Mouse (Mus musculus) forebrain, embryonic 14.5 days (tissue): ENCODE data around the gene Spint3. TPM values are rescaled to one million over a fixed set of nuclear protein-coding genes. Genes with fewer than 3 reads are reported as not detected.
"Not testable (repeated sequence)": the region's sequence is repeated elsewhere in the genome, so short reads cannot be mapped to it uniquely, and the experiment has no call there.

ENCODE experiments used
- ATAC-seq: fragments of 200-750 bp; cut with Nextera tagmentation; 2 replicates; pipeline ENCODE4 v1.8.0; 2017; ENCODE audit warnings: mild to moderate bottlenecking, moderate library complexity
- DNase-seq: peaks from one replicate; pipeline ENCODE4 v3.0.0-alpha.2; 2015; ENCODE audit warnings: low spot score
- H3K27ac ChIP-seq: fragments of 300-500 bp; sonication (generic); 2 replicates; pipeline ENCODE4 v1.5.1; 2014; ENCODE audit warnings: low read depth, mild to moderate bottlenecking, control low read depth, low read length, moderate library complexity
- H3K27me3 ChIP-seq: fragments of 300-500 bp; sonication (generic); replicated peaks from 2 replicates; pipeline ENCODE4 v1.6.1; 2014; ENCODE audit warnings: low read length, control low read depth, mixed read lengths; ENCODE audit not compliant: control insufficient read depth, insufficient read depth
- H3K36me3 ChIP-seq: fragments of 300-500 bp; sonication (generic); 2 replicates; pipeline ENCODE4 v1.6.1; 2014; ENCODE audit warnings: low read length, control low read depth; ENCODE audit not compliant: control insufficient read depth, insufficient read depth
- H3K4me1 ChIP-seq: fragments of 300-500 bp; sonication (generic); 2 replicates; pipeline ENCODE4 v1.6.1; 2014; ENCODE audit warnings: antibody characterized with exemption, low read length, control low read depth; ENCODE audit not compliant: control insufficient read depth, insufficient read depth
- H3K4me2 ChIP-seq: fragments of 300-500 bp; sonication (generic); 2 replicates; pipeline ENCODE4 v1.6.1; 2014; ENCODE audit warnings: mild to moderate bottlenecking, control low read depth, low read length
- H3K4me3 ChIP-seq: fragments of 300-500 bp; sonication (generic); 2 replicates; pipeline ENCODE4 v1.5.1; 2014; ENCODE audit warnings: low read depth, low read length, control low read depth
- H3K9ac ChIP-seq: fragments of 300-500 bp; sonication (generic); 2 replicates; pipeline ENCODE4 v1.6.1; 2014; ENCODE audit warnings: mild to moderate bottlenecking, low read length, control low read depth, moderate library complexity
- H3K9me3 ChIP-seq: fragments of 300-500 bp; sonication (generic); replicated peaks from 2 replicates; pipeline ENCODE4 v1.6.1; 2016; ENCODE audit warnings: low read length, control low read depth, mixed read lengths; ENCODE audit not compliant: control insufficient read depth
- WGBS: fragments of 180-500 bp; shearing (Covaris S2); extraction: QIAGEN DNeasy Blood & Tissue Kit; methylation state at CpG from one replicate; pipeline ENCODE4 v1.1.7; 2014; 5-methylcytosine and 5-hydroxymethylcytosine counted together
- polyA plus RNA-seq: library from polyadenylated mRNA; unstranded; fragments of >200 nt; fragmentation: Nextera tagmentation; extraction: Ambion mirVana; gene quantifications from 2 replicates; pipeline ENCODE4 v1.2.1, GENCODE M21; 2014

The Spint3 gene
- not detected in 2 replicates for polyA plus RNA-seq

DNA sequence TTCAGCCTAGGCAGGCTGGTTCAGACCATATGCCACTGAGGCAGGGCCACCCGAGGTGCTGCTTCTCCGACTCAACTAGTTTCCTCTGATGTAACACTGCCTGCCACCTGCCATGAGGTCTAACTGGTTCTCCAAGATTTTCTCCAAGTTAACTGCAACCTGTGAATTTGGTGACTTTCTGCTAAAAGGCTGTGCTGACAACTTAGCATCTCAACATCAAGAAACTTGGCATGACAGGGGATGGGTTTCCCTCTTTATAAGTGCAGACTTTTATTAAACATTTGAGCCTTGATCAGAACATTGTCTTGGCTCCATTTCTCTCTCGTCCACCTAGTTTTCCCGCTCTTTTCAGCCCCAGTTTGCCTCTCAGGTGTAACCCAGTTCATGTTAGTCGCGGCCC, at the start of gene Spint3:
Gene Spint3, minus strand, starts transcription at position 101 of the 400 bp plus-strand sequence.
- not testable (repeated sequence) for ATAC-seq, DNase-seq, H3K4me2 ChIP-seq, H3K36me3 ChIP-seq, H3K4me1 ChIP-seq, H3K9me3 ChIP-seq, H3K27ac ChIP-seq, H3K9ac ChIP-seq, H3K4me3 ChIP-seq, H3K27me3 ChIP-seq
- WGBS = 88% methylated on average over 6 of the region's 6 CpGs

DNA sequence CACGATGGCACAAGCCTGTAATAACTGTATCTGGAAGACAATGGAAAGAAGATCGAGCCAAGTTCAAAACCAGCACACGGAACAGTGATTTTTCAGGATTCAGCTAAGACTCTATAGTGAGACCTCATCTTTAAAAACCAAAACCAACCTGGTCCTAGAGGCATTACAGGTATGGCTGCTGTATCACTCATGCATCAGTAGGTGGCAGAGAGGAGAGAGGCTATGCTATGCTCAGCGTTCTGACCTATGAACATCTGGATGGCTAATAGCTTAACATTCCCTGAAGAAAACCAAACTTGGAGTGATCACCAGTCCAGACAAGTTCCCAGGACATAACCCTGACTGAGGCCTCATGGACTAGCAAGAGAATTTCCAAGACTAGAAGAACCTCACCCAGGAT, 48.5 kb upstream of the Spint3 start:
- H3K4me3 ChIP-seq = no peak overlapping the region
- WGBS = 85% methylated on average over 4 of the region's 4 CpGs
- DNase-seq = no peak
- H3K4me1 ChIP-seq = no peaks in the 10 kb centered on the region
- no peak overlapping the region for H3K27ac ChIP-seq
- no peak overlapping the region for H3K4me2 ChIP-seq
- H3K27me3 ChIP-seq = no peaks in the 10 kb centered on the region
- H3K9me3 ChIP-seq = no peaks in the 10 kb centered on the region
- no peaks in the 10 kb centered on the region for H3K36me3 ChIP-seq
- H3K9ac ChIP-seq = no peak overlapping the region
- no peak for ATAC-seq

GRCm38 (mm10) chr2:164619050-164619449, 45.8 kb upstream of the Spint3 start:
- Histone ChIP-seq H3K9me3 (no peaks in the 10 kb centered on the region), H3K4me3 (no peak overlapping the region), H3K36me3 (no peaks in the 10 kb centered on the region), H3K4me1 (no peaks in the 10 kb centered on the region), H3K9ac (no peak overlapping the region), H3K4me2 (no peak overlapping the region), H3K27me3 (no peaks in the 10 kb centered on the region), H3K27ac (no peak overlapping the region)
- ATAC-seq = no peak
- DNase-seq = no peak
- WGBS = 89% methylated on average over 5 of the region's 5 CpGs

GRCm38 (mm10) chr2:164615386-164615785, 42.1 kb upstream of the Spint3 start:
- H3K27me3 ChIP-seq = no peaks in the 10 kb centered on the region
- no peak for DNase-seq
- no peak overlapping the region for H3K27ac ChIP-seq
- H3K9me3 ChIP-seq = no peaks in the 10 kb centered on the region
- H3K4me2 ChIP-seq = no peak overlapping the region
- H3K4me3 ChIP-seq = no peak overlapping the region
- WGBS = 88% methylated on average over 3 of the region's 3 CpGs
- no peak overlapping the region for H3K9ac ChIP-seq
- H3K4me1 ChIP-seq = no peaks in the 10 kb centered on the region
- ATAC-seq = no peak
- no peaks in the 10 kb centered on the region for H3K36me3 ChIP-seq

GRCm38 (mm10) chr2:164613471-164613870, 40.2 kb upstream of the Spint3 start, which contains the start of the genes Wfdc6b and Wfdc8:
TSS of gene Wfdc6b (plus strand) at chr2:164613522.
TSS of gene Wfdc8 (minus strand) at chr2:164613626.
- not testable (repeated sequence) for H3K4me1 ChIP-seq, H3K4me3 ChIP-seq, H3K27me3 ChIP-seq, DNase-seq, H3K36me3 ChIP-seq, H3K27ac ChIP-seq, ATAC-seq, H3K9me3 ChIP-seq, H3K4me2 ChIP-seq, H3K9ac ChIP-seq
- WGBS = 49% methylated on average over 8 of the region's 8 CpGs

DNA sequence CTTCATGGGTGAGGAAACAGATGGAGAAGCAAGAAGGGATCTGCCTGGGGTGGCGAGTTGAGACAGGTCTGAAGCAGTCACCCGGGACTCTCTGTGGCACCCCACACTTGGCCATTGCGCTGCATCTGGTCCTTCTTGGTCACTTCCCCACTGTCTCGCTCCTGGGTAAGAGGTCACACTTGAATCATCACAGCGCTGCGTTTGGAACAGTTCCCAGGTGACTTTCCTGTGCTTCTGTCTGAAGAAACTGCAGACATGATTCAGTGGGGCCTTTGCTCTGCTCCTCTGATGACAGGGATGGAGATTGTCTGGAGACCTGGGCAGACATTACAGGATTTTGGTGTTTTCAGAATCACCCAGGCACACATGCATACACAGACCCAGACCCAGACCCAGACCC, 35.5 kb upstream of the Spint3 start:
- DNase-seq (no peak), ATAC-seq (no peak)
- Histone ChIP-seq H3K9me3 (no peaks in the 10 kb centered on the region), H3K27ac (no peak overlapping the region), H3K4me1 (no peaks in the 10 kb centered on the region), H3K27me3 (no peaks in the 10 kb centered on the region), H3K36me3 (no peaks in the 10 kb centered on the region), H3K9ac (no peak overlapping the region), H3K4me3 (no peak overlapping the region), H3K4me2 (no peak overlapping the region)
- 78% methylated on average over 6 of the region's 6 CpGs for WGBS

- H3K27me3 ChIP-seq = no peaks in the 10 kb centered on the region
- no peaks in the 10 kb centered on the region for H3K36me3 ChIP-seq
- no peaks in the 10 kb centered on the region for H3K4me1 ChIP-seq
- no peaks in the 10 kb centered on the region for H3K9me3 ChIP-seq
- no peak overlapping the region for H3K4me2 ChIP-seq
- 87% methylated on average over 8 of the region's 8 CpGs for WGBS
- H3K9ac ChIP-seq = no peak overlapping the region
- ATAC-seq = no peak
- DNase-seq = no peak
- H3K27ac ChIP-seq = no peak overlapping the region
- no peak overlapping the region for H3K4me3 ChIP-seq
Observed at GRCm38 (mm10) chr2:164604411-164604810, 31.2 kb upstream of the Spint3 start.

- H3K27me3 ChIP-seq = no peaks in the 10 kb centered on the region
- no peak overlapping the region for H3K4me3 ChIP-seq
- no peaks in the 10 kb centered on the region for H3K4me1 ChIP-seq
- H3K36me3 ChIP-seq = no peaks in the 10 kb centered on the region
- ATAC-seq (no peak), DNase-seq (no peak)
- H3K9ac ChIP-seq = no peak overlapping the region
- 89% methylated on average over 3 of the region's 3 CpGs for WGBS
- H3K9me3 ChIP-seq = no peaks in the 10 kb centered on the region
- no peak overlapping the region for H3K4me2 ChIP-seq
- no peak overlapping the region for H3K27ac ChIP-seq
Observed at GRCm38 (mm10) chr2:164603482-164603881, 30.2 kb upstream of the Spint3 start.

DNA sequence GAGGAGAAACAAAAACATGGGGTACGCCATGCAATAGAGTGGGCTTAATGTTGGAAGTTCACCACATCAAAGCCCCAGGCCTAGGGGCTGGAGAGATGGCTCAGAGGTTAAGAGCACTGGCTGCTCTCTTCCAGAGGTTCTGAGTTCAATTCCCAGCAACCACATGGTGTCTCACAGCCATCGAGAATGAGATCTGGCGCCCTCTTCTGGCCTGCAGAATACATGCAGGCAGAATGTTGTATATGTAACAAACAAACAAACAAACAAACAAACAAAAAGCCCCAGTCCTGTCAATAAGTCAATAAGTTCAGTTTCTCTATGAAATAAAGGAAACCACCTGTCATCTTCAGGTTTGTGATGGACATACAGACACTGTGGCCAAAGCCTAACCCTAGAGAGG, 26.9 kb upstream of the Spint3 start:
- Histone ChIP-seq H3K9me3 (no peaks in the 10 kb centered on the region), H3K36me3 (no peaks in the 10 kb centered on the region), H3K4me2 (no peak overlapping the region), H3K27me3 (no peaks in the 10 kb centered on the region), H3K27ac (no peak overlapping the region), H3K4me3 (no peak overlapping the region), H3K4me1 (no peaks in the 10 kb centered on the region), H3K9ac (no peak overlapping the region)
- no peak for ATAC-seq
- WGBS = 67% methylated on average over 3 of the region's 3 CpGs
- no peak for DNase-seq
